Mouse (Mus musculus) liver, adult (tissue): Measurements from ENCODE around the gene Ephb4.

Experiments
- GATA4 ChIP-seq: IDR thresholded peaks from 2 replicates; pipeline ENCODE4 v1.6.1; 2014; ENCODE audit warnings: mild to moderate bottlenecking, low read length; ENCODE audit not compliant: insufficient replicate concordance

Ephb4 gene

DNA sequence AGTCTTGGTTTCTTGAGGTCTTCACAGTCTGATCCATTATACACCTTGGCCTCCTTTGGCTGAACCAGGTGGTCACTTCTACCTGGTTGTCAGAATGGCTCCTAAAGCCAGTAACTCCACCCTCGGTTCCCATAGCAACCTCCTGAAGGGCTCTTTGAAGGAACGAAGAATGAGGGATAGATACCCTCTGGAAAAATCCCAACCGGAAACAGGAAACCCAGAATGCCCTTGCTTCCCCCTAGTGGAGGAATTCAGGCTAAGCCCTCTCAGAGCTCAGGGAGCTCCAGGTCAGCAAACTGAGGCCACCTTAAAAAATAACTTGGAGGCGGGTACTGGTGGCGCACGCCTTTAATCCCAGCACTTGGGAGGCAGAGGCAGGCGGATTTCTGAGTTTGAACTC lies 26.3 kb downstream of the Ephb4 start:
- no peak for TF ChIP-seq GATA4

DNA sequence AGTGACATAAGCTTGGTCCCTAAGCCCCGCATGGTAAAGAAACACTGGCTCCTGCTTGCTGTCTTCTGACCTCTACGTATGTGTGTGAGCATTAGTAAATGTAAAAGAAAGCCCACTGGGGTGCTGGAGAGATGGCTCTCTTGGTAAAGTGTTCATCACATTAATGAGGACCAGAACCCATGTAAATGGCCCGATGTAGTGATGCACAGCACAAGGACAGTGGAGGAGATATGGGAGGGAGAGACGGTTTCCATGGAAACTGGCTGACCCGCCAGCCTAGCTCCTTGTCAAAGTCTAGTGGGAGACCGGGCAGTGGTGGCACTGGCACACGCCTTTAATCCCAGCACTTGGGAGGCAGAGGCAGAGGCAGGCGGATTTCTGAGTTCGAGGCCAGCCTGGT lies 26.8 kb downstream of the Ephb4 start:
- TF ChIP-seq GATA4: no peak

DNA sequence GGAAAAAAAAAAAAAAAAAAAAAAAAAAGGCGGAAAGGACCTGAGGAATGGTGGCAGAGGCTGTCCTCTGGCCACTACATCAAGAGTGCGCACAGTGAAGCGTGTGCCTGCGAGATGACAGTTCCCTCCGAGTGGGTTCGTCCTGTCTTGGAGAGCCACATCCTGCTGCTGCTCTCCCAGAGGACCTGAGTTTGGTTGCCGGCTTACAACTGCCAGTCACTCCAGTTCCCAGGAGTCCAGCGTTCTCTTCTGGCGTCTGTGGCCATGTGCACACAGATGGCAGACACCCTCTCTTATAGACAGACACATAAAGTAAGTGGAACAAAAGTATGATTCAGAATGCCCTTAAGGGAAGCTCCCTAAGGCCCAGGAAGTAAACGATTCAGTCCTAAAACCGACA lies 27.3 kb downstream of the Ephb4 start:
- TF ChIP-seq GATA4: no peak

DNA sequence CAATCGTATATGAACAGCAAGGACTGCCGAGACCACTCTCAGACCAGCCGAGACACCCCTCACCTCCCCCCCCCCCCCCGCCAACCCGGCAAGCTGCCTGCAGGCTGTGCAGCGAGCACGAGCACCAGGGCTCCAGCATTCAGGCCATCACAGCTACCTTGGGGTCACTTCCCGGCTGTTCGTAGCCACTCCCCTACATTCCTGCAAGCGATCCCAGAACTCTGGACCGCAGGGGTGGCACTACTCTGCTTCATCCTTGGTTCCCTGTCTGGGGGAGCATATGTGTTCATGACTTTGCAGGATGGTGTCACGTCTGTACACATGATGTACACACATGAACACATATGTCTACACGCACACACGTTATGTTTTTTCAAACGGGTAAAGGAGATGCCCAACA lies 27.7 kb downstream of the Ephb4 start:
- TF ChIP-seq GATA4: no peak

DNA sequence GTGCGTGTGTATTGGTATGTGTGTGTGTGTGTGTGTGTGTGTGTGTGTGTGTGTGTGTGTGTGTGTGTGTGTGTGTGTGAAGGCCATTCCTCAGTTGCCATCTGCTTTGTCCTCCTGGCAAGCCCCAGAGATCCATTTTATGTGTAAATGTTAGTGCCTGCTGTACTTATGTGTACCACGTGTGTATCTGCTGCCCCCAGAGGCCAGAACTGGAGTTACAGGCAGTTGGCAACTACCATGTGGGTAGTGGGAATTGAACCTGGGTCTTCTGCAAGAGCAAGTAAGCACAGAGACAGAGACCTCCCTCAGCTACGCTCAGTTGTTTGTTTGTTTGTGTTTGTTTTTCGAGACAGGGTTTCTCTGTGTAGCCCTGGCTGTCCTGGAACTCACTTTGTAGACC lies 31.2 kb downstream of the Ephb4 start:
- TF ChIP-seq GATA4: no peak

DNA sequence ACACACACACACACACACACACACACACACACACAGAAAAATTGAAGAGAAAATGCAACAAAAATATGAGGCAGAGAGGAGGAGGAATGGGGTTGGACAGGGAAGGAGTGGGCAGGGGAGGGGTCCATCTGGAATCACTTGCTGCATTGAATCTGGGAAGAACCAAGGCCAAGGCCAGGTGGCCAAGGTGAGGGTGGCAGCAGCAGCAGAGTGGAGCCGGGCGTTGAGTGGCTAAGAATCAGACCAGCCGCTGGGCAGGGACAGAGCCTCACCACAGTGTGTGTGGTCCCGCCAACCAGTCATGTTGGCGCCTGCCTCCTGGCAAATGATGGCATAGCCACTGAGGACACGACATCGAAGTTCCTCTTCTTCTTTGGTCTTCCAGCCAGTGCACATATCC lies 33.5 kb downstream of the Ephb4 start:
- no peak for TF ChIP-seq GATA4

DNA sequence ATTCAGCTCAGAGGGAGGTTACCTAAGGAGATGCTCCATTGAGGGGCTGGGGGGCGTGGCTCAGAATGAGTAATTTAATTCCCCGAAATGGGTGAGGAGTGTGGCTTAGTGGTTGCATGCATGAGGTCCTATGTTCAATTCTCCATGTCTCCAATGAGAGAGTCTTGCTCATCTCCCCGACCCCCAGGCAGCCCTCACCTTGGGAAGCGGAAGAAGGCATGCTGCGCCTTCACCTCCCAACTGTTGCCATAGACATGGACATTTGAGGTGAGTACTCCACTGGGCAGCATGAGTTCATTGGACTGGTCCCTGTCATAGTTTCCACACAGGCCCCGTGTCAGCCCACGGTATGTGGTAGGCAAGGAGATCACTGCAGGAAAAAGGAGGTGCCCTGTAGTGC lies 36.8 kb downstream of the Ephb4 start:
- no peak for TF ChIP-seq GATA4

DNA sequence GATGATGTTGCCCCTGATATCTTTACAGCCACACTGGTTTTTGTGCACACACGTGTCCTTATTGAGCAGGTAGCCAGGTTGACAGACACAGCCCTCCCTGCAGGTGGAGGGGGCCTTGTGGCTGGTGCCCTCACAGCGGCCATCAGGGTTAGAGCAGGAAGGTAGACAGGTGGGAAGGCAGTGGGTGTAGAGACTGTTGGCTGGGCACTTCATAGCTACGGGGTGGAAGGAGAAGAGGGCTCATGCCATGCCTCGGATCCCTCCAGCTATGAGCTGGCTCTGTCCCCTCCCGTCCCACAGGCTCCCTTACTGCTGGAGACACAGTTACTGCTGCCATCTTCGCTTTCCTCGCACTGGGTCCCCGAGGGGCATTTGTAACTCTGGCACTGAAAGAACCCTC lies 41.7 kb downstream of the Ephb4 start:
- no peak for TF ChIP-seq GATA4

DNA sequence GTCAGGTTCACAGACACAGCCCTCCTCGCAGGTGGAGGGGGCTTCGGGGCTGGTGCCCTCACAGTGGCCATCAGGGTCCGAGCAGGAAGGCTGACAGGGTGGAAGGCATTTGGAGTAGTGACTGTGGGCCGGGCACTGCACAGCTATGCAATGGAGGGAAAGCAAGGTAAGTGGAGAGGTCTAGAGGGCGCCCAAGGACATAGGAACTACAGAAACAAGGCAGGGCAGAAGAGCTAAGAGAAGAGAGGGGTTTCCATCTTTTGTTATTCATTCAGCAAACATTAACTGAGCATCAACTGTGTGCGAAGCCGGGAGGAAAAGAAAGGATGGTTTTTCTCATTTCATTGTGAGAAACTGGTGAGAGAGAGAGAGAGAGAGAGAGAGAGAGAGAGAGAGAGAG lies 44.5 kb downstream of the Ephb4 start:
- TF ChIP-seq GATA4: no peak

DNA sequence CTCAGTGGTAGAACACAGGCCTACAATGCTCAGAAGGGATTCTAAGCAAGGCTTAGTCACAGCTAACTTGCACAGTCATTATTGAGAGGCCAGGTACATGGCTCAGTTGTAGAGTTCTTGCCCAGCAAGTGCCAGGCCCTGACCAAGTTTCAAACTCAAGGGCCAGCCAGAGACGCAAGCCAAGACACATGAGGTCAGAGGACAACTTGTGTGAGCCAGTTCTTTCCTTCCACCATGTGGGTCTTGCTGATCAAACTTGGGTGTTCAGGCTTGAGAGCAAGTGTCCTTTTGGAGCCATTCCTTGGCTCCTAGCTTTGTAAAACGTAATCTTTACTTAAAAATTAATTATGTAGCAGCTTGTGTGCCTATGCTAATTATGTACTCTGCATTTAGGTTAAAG lies 54.2 kb downstream of the Ephb4 start:
- TF ChIP-seq GATA4: no peak

DNA sequence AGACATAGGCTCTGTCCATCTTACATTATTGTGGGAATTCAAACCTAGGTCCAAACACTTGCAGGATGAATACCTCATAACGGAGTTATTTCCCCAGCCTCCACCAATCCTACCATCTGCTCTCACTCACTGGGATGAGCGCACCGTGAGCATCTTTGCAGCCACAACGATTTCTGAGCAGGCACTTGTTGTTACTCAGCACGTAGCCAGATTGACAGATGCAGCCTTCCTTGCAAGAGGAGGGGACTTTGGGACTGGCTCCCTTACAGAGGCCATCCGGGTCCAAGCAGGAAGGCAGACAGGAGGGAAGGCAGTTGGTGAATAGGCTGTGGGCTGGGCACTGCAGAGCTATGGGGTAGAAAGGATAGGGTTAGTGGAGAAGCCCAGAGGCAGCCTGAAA lies 59.5 kb downstream of the Ephb4 start:
- no peak for TF ChIP-seq GATA4

DNA sequence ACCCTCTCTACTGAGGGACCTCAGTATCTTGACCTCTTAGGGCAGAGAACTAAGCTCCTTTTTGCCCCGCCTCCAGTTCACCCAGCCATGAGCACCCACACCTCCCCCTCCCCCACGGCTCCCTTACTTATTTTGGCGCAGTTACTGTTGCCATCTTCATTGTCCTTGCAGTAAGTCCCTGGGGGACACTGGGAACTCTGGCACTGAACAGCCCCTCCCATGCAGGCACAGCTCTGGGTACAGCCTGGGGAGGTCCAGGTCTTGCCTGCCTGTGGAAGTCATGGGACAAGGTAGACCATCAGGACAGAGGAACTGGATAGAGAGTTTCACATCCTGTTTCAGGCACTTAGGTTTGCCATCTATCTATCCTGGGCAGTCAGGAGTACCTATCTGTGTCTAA lies 60.2 kb downstream of the Ephb4 start:
- TF ChIP-seq GATA4: no peak

DNA sequence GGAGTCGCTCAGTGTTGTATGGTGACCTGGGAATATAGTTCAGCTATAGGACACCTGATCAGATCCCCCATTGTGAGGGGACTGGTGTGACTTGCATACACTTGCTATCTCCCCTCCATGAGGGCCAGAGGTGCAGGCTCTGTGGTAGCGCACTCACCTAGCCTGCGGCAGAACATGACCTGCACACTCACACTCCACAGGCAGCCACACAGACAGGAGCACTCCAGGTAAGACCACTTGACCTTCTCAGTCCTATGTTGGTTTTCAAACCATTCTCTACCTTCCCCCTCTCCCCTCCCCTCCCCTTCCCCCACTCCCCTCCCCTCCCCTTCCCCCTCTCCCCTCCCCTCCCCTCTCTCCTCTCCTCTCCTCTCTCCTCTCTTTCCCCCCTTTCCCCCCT lies 60.6 kb downstream of the Ephb4 start:
- TF ChIP-seq GATA4: no peak

DNA sequence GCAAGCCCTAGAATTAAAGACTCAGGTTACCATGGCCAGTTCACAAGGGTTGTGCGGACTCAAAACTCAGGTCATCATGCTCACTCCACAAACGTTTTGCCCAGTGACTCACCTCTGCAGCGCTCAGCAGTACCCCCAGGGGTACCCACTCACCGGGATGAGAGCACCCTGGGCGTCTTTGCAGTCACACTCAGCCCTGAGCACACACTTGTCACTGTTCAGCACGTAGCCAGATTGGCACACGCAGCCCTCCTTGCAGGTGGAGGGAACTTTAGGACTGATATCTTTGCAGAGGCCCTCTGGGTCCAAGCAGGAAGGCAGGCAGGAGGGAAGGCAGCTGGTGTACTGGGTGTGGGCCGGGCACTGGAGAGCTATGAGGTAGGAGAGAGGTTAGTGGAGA lies 61.3 kb downstream of the Ephb4 start:
- TF ChIP-seq GATA4: no peak

DNA sequence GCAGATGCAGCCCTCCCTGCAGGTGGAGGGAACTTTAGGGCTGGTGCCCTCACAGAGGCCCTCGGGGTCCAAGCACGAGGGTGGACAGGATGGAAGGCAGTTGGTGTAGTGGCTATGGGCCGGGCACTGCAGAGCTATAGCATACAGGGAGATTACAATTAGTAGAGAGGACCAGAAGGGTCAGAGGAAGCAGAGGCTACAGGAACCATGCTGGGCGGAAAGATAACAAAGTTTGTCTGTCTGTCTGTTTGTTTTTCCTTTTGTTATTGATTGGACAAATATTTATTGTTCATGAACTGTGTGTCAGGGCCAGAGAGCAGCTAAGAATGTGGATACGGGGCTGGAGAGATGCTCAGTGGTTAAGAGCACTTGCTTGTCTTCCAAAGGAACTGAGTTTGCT lies 64.3 kb downstream of the Ephb4 start:
- TF ChIP-seq GATA4: no peak

DNA sequence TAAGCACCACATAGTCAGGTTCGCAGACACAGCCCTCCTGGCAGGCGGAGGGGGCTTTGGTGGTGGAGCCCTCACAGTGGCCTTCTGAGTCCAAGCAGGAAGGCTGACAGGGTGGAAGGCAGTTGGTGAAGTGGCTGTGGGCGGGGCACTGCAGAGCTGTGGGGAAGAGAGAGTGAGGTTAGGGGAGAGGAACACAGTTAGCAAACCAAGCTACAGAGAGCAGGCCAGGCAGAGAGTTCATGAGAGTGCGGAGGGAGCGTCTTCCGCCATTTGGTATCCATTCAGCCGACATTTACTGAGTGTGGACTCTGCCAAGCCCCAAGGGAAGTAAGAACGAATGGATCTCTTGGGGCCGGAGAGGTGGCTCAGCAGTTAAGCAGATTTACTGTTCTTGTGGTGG lies 69.2 kb downstream of the Ephb4 start:
- TF ChIP-seq GATA4: no peak

DNA sequence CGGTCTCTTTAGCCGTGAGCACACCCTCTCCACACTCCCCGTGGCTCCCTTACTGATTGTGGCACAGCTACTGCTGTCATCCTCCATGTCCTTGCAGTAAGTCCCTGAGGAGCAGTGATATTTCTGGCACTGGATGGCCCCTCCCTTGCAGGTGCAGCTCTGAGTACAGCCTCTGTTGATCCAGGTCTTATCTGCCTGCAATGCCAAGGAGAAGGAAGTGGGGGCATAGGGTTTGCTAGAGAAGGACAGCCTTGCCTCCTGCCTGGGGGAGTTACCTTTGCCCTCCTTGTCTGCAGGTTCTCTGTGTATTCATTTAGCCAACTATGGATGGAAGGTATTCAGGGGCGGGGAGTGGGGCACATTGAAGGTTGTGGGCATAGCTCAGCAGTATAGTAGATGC lies 69.9 kb downstream of the Ephb4 start:
- no peak for TF ChIP-seq GATA4

DNA sequence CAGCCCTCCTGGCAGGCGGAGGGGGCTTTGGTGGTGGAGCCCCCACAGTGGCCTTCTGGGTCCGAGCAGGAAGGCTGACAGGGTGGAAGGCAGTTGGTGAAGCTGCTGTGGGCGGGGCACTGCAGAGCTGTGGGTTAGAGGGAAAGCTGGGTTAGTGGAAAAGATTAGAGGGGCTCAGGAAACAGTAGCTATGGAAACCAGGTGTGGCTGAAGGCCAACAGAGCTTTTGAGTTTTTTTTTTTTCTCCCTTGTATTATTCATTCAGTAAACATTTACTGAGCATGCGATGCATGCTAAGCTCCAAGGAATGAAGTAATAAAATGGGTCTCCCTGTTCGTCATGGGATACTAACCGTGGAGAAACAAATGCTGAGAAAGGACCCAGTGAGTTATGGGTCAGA lies 75.7 kb downstream of the Ephb4 start:
- no peak for TF ChIP-seq GATA4
